Mouse (Mus musculus) left cerebral cortex, adult 18-20 months (tissue): ENCODE measurements around the gene Kcnip2. TPM values are rescaled to one million over a fixed set of nuclear protein-coding genes. Genes with fewer than 3 reads are reported as not detected.

Source experiments
- DNase-seq, 2 experiments: peaks; one replicate each; pipeline ENCODE4 v3.0.0; 2021 to 2022; ENCODE audit warnings: low spot score in 2 of 2, mixed read lengths in 1 of 2
- long read RNA-seq, 2 experiments: library from polyadenylated mRNA; stranded (forward); transcript quantifications; one replicate each; pipeline ENCODE4 v2.0.0; 2021
- total RNA-seq, 2 experiments: library from RNA; stranded (reverse); gene quantifications; 2 replicates each; pipeline ENCODE4 v1.2.3; 2021

Gene Kcnip2
- 100 to 1,000 TPM; 148 to 164 TPM for total RNA-seq
- long read RNA-seq, experiment 1, transcript Kcnip2-202 (9 exons, 2,302 nt) = minor isoform, 12 of 146 reads
- long read RNA-seq, experiment 1, transcript Kcnip2-209 (10 exons, 2,395 nt) = major isoform, 99 of 146 reads
- long read RNA-seq, experiment 1, partial matches to known transcripts = 10 of 146 reads
- long read RNA-seq, experiment 1, other reads (novel, unspliced or antisense) = 20 of 146 reads
- long read RNA-seq, experiment 2, transcript Kcnip2-202 (9 exons, 2,302 nt) = minor isoform, 6 of 92 reads
- long read RNA-seq, experiment 2, transcript Kcnip2-209 (10 exons, 2,395 nt) = major isoform, 55 of 92 reads
- long read RNA-seq, experiment 2, transcript Kcnip2-208 (8 exons, 693 nt) = minor isoform, 6 of 92 reads
- long read RNA-seq, experiment 2, partial matches to known transcripts = 6 of 92 reads
- long read RNA-seq, experiment 2, other reads (novel, unspliced or antisense) = 18 of 92 reads

GRCm38 (mm10) chr19:45815831-45816405 lies at the start of gene Kcnip2:
Gene Kcnip2, minus strand, starts transcription at chr19:45816061.
- peak; percentile 48 to 69 for DNase-seq

DNA sequence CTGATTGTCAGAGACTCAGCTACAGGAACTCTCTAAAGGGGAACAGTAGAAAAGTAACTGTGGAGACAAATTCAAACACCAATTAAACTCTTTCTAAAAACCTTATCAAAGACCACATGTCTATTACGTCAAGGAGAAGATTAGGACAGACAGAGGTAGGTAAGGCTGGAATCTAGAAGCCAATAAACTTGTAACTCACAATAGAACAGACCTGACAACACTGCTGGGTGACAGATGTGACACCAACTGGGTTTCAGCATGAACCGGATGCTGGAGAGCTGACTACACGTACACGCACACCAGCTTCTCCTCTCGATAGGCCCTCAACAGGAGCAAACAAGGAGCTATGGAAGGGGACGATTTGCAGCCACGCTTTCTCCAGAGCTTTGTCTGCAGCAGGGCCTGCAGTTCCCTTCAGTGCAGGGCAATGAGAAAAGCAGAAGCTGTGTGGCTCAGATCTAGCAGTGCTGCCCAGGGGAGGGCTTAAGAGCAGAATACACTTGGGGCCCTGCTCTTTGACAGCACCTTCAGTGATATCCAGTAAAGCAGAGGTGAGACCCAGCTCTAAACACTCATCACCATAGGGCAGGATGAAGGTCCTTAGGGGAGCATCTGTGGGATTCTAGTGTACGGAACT lies 39.5 kb upstream of the Kcnip2 start:
- DNase-seq = no peak

- DNase-seq = no peak
Observed at GRCm38 (mm10) chr19:45854521-45854920, 38.7 kb upstream of the Kcnip2 start.

DNA sequence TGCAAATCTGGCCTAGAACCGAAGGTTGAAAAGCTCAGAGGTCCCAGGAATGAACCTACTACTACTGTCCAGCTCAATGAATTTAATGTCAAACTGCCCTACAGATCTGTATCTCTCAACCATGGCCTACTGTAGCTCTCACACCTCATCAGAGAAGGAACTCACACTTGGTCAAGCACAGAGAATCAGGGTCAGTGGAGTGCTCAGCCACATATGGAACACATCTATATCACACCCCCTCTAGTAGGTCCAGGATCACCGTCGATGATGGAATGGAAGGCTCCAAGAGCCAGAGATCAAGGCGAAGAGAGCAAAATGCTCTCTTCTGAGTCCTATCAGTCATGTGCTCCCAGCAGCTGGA lies 31.9 kb upstream of the Kcnip2 start:
- no peak for DNase-seq

DNA sequence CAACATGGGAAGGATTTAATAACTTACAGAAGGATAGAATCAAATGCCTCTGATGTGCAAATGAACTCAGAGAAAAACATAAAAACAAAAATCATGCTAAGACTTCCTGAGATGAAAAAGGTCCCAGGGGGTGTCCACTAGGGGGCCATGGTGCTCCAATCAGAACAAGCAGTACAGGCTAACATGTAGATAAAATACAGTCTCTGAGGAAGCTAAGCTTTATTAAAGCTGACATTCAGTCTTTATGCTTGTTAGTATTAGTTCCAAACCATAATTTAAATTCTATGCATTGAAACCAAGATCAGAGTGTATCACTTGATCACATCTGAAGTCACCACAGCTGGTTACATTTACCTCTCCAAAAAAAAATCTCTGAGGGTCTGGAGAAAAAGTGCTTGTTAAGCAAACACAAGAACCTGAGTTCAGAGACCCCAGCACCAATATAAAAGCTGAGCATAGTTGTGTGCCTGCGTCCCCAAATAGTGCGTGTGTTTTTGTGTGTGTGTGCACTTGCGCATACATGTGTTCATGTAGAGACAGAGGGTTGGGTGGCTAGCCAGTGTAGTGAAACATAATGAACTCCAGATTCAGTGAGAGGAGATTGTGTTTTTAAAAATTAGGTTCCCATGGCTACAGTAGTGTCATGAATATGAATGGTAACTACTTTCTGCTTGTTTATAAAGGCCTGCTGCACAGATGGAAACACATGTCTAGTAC lies 31.3 kb upstream of the Kcnip2 start:
- peak; percentile 24 to 36 for DNase-seq

DNA sequence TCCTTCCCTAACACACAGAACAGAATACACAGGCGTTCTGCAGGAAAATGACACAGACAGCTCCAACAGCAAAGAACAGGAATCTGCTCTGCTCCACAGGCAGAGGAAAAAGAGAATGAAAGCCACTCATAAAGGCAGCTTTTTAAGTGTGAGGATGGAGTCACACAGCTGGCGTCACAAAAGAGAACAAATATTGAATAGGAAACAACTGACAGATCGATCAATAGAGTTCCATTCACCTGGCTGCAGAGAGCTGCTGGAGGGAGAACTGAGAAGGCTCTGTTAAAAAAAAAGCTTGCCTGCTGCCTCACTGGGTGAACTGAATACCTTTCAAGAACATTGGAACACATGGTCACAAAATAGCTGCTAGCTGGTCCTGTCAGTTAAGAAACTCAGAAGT lies 28.3 kb upstream of the Kcnip2 start:
- DNase-seq = no peak

- no peak for DNase-seq
Observed at GRCm38 (mm10) chr19:45843424-45843823, 27.6 kb upstream of the Kcnip2 start.

- no peak for DNase-seq
Observed at GRCm38 (mm10) chr19:45837050-45837994, 21.5 kb upstream of the Kcnip2 start.

- DNase-seq = no peak
Observed at GRCm38 (mm10) chr19:45835490-45835889, 19.6 kb upstream of the Kcnip2 start.

GRCm38 (mm10) chr19:45833665-45834064 lies 17.8 kb upstream of the Kcnip2 start:
- DNase-seq = no peak

DNA sequence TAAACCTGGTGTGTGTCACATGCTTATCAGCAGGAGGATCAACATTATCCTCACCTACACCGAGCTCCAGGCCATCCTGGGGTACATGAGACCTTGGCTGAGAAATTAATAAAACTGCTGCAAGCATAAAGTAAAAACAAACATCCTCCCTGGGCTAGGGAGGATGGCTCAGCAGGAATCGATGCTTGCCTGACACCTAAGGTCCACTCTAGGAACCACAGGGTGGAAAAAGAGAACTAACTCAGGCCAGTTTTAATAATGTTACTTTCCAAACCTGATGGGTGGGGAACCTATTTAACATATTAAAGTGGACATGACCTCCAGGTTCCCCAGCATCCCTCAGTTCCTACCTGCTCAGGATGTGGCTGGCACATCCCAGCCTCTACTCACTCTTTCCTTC lies 14.8 kb upstream of the Kcnip2 start:
- no peak for DNase-seq

DNA sequence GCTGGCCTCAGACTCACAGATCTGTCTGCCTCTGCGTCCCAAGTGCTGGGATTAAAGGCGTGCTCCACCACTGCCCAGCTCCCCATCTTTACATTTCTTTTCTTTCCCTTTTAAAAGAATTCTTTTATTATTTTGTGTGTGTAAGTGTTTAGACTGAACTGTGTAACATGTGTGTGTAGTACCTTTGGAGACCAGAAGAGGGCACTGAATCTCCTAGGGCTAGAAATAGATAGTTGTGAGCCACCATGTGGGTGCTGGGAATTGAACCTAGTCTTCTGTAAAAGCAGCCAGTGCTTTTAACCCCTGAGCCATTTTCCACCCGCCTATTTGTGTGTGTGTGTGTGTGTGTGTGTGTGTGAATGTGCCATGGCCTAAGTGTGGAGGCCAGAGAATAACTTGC lies 11.9 kb upstream of the Kcnip2 start:
- no peak for DNase-seq

DNA sequence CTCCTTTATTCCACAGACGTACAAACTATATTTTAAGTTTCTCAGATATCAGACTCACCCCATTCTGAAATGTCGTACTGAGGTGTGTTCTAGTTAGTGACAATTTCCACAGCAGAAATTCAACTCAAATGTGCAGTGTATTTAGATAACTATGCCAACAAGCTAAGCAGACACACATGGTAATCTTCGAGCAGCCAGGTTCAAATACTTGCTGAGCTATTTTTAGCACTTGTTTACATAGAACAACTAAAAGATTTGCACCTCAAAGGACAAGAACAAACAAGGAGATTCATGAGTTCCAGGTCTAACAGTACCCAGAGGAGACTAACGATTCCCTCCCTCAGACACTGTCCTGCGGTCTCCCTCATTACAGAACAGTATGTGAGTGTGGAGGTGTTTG lies 11.3 kb upstream of the Kcnip2 start:
- DNase-seq = no peak

DNA sequence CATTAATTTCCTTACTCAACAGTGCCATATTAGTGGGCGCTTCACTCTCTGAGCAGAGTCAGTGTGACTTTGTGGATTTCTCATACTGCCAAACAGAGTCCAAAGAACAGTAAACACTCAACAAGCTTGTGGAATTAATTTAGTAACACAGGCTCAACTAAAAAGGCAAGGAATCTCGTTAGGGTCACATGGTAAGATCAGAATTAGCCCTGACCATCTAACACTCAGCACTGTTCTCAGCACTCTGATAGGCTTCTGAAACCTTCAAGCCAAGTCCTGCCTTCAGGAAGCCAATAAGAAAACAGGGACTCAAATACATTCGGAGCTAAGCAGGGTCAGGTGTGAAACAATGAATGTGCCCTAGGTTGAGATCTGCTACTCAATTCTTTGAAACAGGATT lies 10.3 kb upstream of the Kcnip2 start:
- DNase-seq = no peak

GRCm38 (mm10) chr19:45821832-45822231 lies 6.0 kb upstream of the Kcnip2 start:
- DNase-seq = no peak

- DNase-seq = peak; percentile 53 to 63
Observed at GRCm38 (mm10) chr19:45817816-45818490, 2.1 kb upstream of the Kcnip2 start.

DNA sequence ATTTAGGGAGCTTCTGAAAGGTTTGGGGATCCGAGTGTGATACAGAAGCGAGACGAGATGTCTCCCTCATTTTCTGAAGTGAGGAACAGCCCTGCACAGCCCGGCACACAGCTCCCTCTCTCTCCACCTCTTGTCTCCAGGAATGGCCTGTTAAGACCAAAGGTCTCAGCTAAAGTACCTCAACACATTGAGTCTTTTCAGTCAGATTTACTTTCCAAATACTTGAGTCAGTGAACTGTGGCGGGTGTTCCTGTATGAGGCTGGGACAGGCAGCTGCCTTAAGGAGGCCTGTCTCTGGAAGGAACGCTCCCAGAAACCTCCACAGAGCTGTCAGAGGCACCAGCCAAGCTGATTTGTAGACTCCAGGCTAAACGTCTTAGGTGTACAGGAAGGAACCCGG lies 866 bp upstream of the Kcnip2 start:
- no peak for DNase-seq

GRCm38 (mm10) chr19:45815170-45815569 lies 691 bp downstream of the Kcnip2 start:
- DNase-seq = peak in 1 of 2 experiments; percentile 28

DNA sequence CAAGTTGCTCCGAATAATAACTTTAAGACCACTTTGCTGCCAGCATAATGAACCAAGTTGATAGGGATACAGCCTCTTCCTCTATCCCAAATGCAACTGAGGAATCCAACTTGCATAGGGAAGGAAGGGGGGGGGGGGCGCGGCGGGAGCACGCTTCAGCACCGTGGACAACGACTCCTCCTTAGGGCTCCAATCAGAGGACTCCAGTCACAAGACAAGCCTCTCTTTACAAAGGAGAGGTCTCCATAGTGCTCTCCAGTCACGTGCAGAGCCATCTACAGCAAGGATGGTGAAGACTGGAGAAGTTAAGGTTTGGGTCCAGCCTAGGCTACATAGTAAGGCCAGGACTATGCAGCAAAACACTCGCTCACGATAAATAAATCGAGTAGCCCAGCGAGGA lies 2.1 kb downstream of the Kcnip2 start:
- DNase-seq = no peak

DNA sequence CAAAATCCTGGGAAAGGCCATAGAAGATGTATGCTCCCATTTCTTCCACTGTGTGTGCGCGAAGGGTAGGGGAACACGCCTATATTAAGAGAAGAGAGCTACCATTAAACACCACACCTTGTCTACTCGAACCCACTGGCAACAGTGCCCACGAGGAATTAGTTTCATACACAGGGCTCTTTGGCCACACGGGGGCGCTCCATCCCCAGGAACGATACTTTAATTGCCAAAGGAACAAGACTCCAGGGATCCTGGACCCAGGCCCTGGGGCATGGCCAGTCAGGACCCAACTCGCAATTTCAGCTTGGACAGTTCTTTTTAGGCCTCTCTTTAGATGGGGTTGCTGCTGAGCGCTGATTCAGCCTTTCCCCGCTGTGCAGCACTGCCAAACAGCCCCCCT lies 2.6 kb downstream of the Kcnip2 start:
- DNase-seq = peak; percentile 90 to 98
